Mouse (Mus musculus): ENCODE data around the gene Olfr56. TPM values are rescaled to one million over a fixed set of nuclear protein-coding genes. Genes with fewer than 3 reads are reported as not detected.

The Olfr56 gene
- polyA plus RNA-seq, 1 experiment from 2014 or later, result 0.15 TPM

GRCm38 (mm10) chr11:49092053-49092586 is 113.4 kb downstream of the Olfr56 start:
- H3K4me2 ChIP-seq (replicated peaks; ENCODE audit: low read depth), result no peak overlapping the region
- no peak for ATAC-seq (ENCODE audit: low FRiP score, low TSS enrichment)
- H3K4me1 ChIP-seq (replicated peaks; ENCODE audit: control insufficient read depth, insufficient read depth), result peaks cover 4% of the 10 kb centered on the region; the same call in 1 of the 2 replicates
- no peak overlapping the region for H3K4me3 ChIP-seq (ENCODE audit: low read depth, low read length)
- WGBS, result 92% methylated on average over 1 of the region's 1 CpGs
- TF ChIP-seq CTCF (IDR thresholded peaks at IDR 0.05; ENCODE audit: low read depth), result no peak
- no peak for TF ChIP-seq EP300 (optimal IDR thresholded peaks at IDR 0.05)
- no peaks in the 10 kb centered on the region for H3K36me3 ChIP-seq (ENCODE audit: control insufficient read depth, insufficient read depth, low read length)
- no peaks in the 10 kb centered on the region for H3K27me3 ChIP-seq (ENCODE audit: control insufficient read depth, insufficient read depth, low read length)
- H3K27ac ChIP-seq (replicated peaks), result no peak overlapping the region
- DNase-seq (ENCODE audit: low spot score), result no peak
- no peak overlapping the region for H3K9ac ChIP-seq (ENCODE audit: low read length)
- no peaks in the 10 kb centered on the region for H3K9me3 ChIP-seq (ENCODE audit: control insufficient read depth, low read length)

- no peaks in the 10 kb centered on the region for H3K9me3 ChIP-seq (ENCODE audit: control insufficient read depth, low read length)
- no peak overlapping the region for H3K27ac ChIP-seq (replicated peaks)
- 78% methylated on average over 2 of the region's 2 CpGs for WGBS
- H3K9ac ChIP-seq (ENCODE audit: low read length), result no peak overlapping the region
- H3K4me1 ChIP-seq (replicated peaks; ENCODE audit: control insufficient read depth, insufficient read depth), result peaks cover 4% of the 10 kb centered on the region; the same call in 1 of the 2 replicates
- no peak for ATAC-seq (ENCODE audit: low FRiP score, low TSS enrichment)
- no peak overlapping the region for H3K4me3 ChIP-seq (ENCODE audit: low read depth, low read length)
- TF ChIP-seq EP300 (optimal IDR thresholded peaks at IDR 0.05), result no peak
- TF ChIP-seq CTCF (IDR thresholded peaks at IDR 0.05; ENCODE audit: low read depth), result no peak
- no peaks in the 10 kb centered on the region for H3K27me3 ChIP-seq (ENCODE audit: control insufficient read depth, insufficient read depth, low read length)
- no peaks in the 10 kb centered on the region for H3K36me3 ChIP-seq (ENCODE audit: control insufficient read depth, insufficient read depth, low read length)
- no peak for DNase-seq (ENCODE audit: low spot score)
- H3K4me2 ChIP-seq (replicated peaks; ENCODE audit: low read depth), result no peak overlapping the region
These were observed 114.1 kb downstream of the Olfr56 start for GRCm38 (mm10) chr11:49092786-49093185.

GRCm38 (mm10) chr11:49093861-49094660 is 115.4 kb downstream of the Olfr56 start:
- 76% methylated on average over 6 of the region's 6 CpGs for WGBS
- no peak overlapping the region for H3K27ac ChIP-seq (replicated peaks)
- no peak for ATAC-seq (ENCODE audit: low FRiP score, low TSS enrichment)
- no peak for DNase-seq (ENCODE audit: low spot score)
- H3K27me3 ChIP-seq (ENCODE audit: control insufficient read depth, insufficient read depth, low read length), result no peaks in the 10 kb centered on the region
- no peaks in the 10 kb centered on the region for H3K9me3 ChIP-seq (ENCODE audit: control insufficient read depth, low read length)
- H3K4me3 ChIP-seq (ENCODE audit: low read depth, low read length), result no peak overlapping the region
- H3K4me1 ChIP-seq (replicated peaks; ENCODE audit: control insufficient read depth, insufficient read depth), result no peaks in the 10 kb centered on the region
- H3K4me2 ChIP-seq (replicated peaks; ENCODE audit: low read depth), result no peak overlapping the region
- no peaks in the 10 kb centered on the region for H3K36me3 ChIP-seq (ENCODE audit: control insufficient read depth, insufficient read depth, low read length)
- TF ChIP-seq EP300 (optimal IDR thresholded peaks at IDR 0.05) (no peak), CTCF (IDR thresholded peaks at IDR 0.05; ENCODE audit: low read depth) (no peak)
- H3K9ac ChIP-seq (ENCODE audit: low read length), result no peak overlapping the region

GRCm38 (mm10) chr11:49095367-49095766 is 116.7 kb downstream of the Olfr56 start:
- H3K27me3 ChIP-seq (ENCODE audit: control insufficient read depth, insufficient read depth, low read length), result no peaks in the 10 kb centered on the region
- H3K4me3 ChIP-seq (ENCODE audit: low read depth, low read length), result no peak overlapping the region
- H3K9ac ChIP-seq (ENCODE audit: low read length), result no peak overlapping the region
- H3K36me3 ChIP-seq (ENCODE audit: control insufficient read depth, insufficient read depth, low read length), result no peaks in the 10 kb centered on the region
- no peak overlapping the region for H3K4me2 ChIP-seq (replicated peaks; ENCODE audit: low read depth)
- ATAC-seq (ENCODE audit: low FRiP score, low TSS enrichment) (no peak), DNase-seq (ENCODE audit: low spot score) (no peak)
- WGBS, result 88% methylated on average over 4 of the region's 4 CpGs
- TF ChIP-seq CTCF (IDR thresholded peaks at IDR 0.05; ENCODE audit: low read depth), result no peak
- no peak for TF ChIP-seq EP300 (optimal IDR thresholded peaks at IDR 0.05)
- no peak overlapping the region for H3K27ac ChIP-seq (replicated peaks)
- H3K9me3 ChIP-seq (ENCODE audit: control insufficient read depth, low read length), result no peaks in the 10 kb centered on the region
- H3K4me1 ChIP-seq (replicated peaks; ENCODE audit: control insufficient read depth, insufficient read depth), result no peaks in the 10 kb centered on the region

- Histone ChIP-seq H3K9me3 (ENCODE audit: control insufficient read depth, low read length) (no peaks in the 10 kb centered on the region), H3K4me2 (replicated peaks; ENCODE audit: low read depth) (no peak overlapping the region), H3K4me1 (replicated peaks; ENCODE audit: control insufficient read depth, insufficient read depth) (no peaks in the 10 kb centered on the region), H3K9ac (ENCODE audit: low read length) (no peak overlapping the region), H3K27ac (replicated peaks) (no peak overlapping the region), H3K4me3 (ENCODE audit: low read depth, low read length) (no peak overlapping the region), H3K27me3 (ENCODE audit: control insufficient read depth, insufficient read depth, low read length) (no peaks in the 10 kb centered on the region), H3K36me3 (ENCODE audit: control insufficient read depth, insufficient read depth, low read length) (no peaks in the 10 kb centered on the region)
- ATAC-seq (ENCODE audit: low FRiP score, low TSS enrichment) (no peak), DNase-seq (ENCODE audit: low spot score) (peak; percentile 41)
- WGBS, result 78% methylated on average over 3 of the region's 3 CpGs
- no peak for TF ChIP-seq EP300 (optimal IDR thresholded peaks at IDR 0.05)
- TF ChIP-seq CTCF (IDR thresholded peaks at IDR 0.05; ENCODE audit: low read depth), result no peak
These were observed 121.7 kb downstream of the Olfr56 start for GRCm38 (mm10) chr11:49100409-49100808.

- Histone ChIP-seq H3K27me3 (ENCODE audit: control insufficient read depth, insufficient read depth, low read length) (no peaks in the 10 kb centered on the region), H3K4me2 (replicated peaks; ENCODE audit: low read depth) (no peak overlapping the region), H3K4me3 (ENCODE audit: low read depth, low read length) (no peak overlapping the region), H3K36me3 (ENCODE audit: control insufficient read depth, insufficient read depth, low read length) (no peaks in the 10 kb centered on the region), H3K4me1 (replicated peaks; ENCODE audit: control insufficient read depth, insufficient read depth) (no peaks in the 10 kb centered on the region), H3K9me3 (ENCODE audit: control insufficient read depth, low read length) (no peaks in the 10 kb centered on the region), H3K9ac (ENCODE audit: low read length) (no peak overlapping the region), H3K27ac (replicated peaks) (no peak overlapping the region)
- WGBS, result 35% methylated on average over 5 of the region's 5 CpGs
- DNase-seq (ENCODE audit: low spot score) (no peak), ATAC-seq (ENCODE audit: low FRiP score, low TSS enrichment) (no peak)
- TF ChIP-seq EP300 (optimal IDR thresholded peaks at IDR 0.05), result no peak
- no peak for TF ChIP-seq CTCF (IDR thresholded peaks at IDR 0.05; ENCODE audit: low read depth)
These were observed 122.8 kb downstream of the Olfr56 start for GRCm38 (mm10) chr11:49101500-49101899.

All from stomach, postnatal 0 days (tissue).